Mouse (Mus musculus): ENCODE data around the gene Abcd3.

GRCm38 (mm10) chr3:121719701-121720100 is 95.4 kb downstream of the Abcd3 start:
- TF ChIP-seq CTCF (IDR thresholded peaks at IDR 0.05; ENCODE audit: extremely low read depth, insufficient read depth, low read length) = no peak
- no peak for TF ChIP-seq POLR2A (IDR thresholded peaks at IDR 0.05; ENCODE audit: extremely low read depth, insufficient read depth, low read length)

All from cortical plate, adult 2 months (tissue).